Mouse (Mus musculus) telencephalon, adult 2 months (tissue): ENCODE measurements at regions not wholly inside any gene's neighbourhood (a gene's known extent, or its start where the extent isn't known, plus 50 kb on each side); places are given as distances from the start of the nearest gene placed in this dataset.
A peak's percentile ranks its signal among the peaks of the same experiment; 100 is the strongest.
"Not testable (repeated sequence)": the region's sequence is repeated elsewhere in the genome, so short reads cannot be mapped to it uniquely, and the experiment has no call there.

Experiments
- DNase-seq: peaks from one replicate; pipeline ENCODE4 v3.0.0-alpha.2; 2011; ENCODE audit warnings: low read depth, low spot score

GRCm38 (mm10) chr8:112427721-112428389 lies 142.0 kb upstream of the Cntnap4 start:
- no peak for DNase-seq

GRCm38 (mm10) chr8:112411968-112412367 lies 157.9 kb upstream of the Cntnap4 start:
- no peak for DNase-seq

GRCm38 (mm10) chr8:112411213-112411612 lies 158.6 kb upstream of the Cntnap4 start:
- no peak for DNase-seq

GRCm38 (mm10) chr8:112408211-112408735 lies 161.6 kb upstream of the Cntnap4 start:
- no peak for DNase-seq

- DNase-seq: no peak
Measured at GRCm38 (mm10) chr8:112404087-112404486, 165.8 kb upstream of the Cntnap4 start.

- DNase-seq: no peak
Measured at GRCm38 (mm10) chr8:112397438-112397837, 172.4 kb upstream of the Cntnap4 start.

- no peak for DNase-seq
Measured at GRCm38 (mm10) chr8:112390108-112390507, 179.7 kb upstream of the Cntnap4 start.

GRCm38 (mm10) chr8:112348323-112348722 lies 221.5 kb upstream of the Cntnap4 start:
- DNase-seq: peak; percentile 19

GRCm38 (mm10) chr8:112333171-112333570 lies 236.7 kb upstream of the Cntnap4 start:
- DNase-seq: peak; percentile 6

- DNase-seq: no peak
Measured at GRCm38 (mm10) chr8:112332021-112332420, 237.8 kb upstream of the Cntnap4 start.

- DNase-seq: no peak
Measured at GRCm38 (mm10) chr8:112309816-112310215, 260.0 kb upstream of the Cntnap4 start.

- no peak for DNase-seq
Measured at GRCm38 (mm10) chr8:112308354-112308753, 261.5 kb upstream of the Cntnap4 start.

- no peak for DNase-seq
Measured at GRCm38 (mm10) chr8:112297021-112297420, 272.8 kb upstream of the Cntnap4 start.

GRCm38 (mm10) chr8:112283316-112283715 lies 268.5 kb upstream of the Gm6793 start:
- no peak for DNase-seq

- DNase-seq: no peak
Measured at GRCm38 (mm10) chr8:112269598-112269997, 254.8 kb upstream of the Gm6793 start.

GRCm38 (mm10) chr8:112269214-112269566 lies 254.4 kb upstream of the Gm6793 start:
- DNase-seq: no peak

GRCm38 (mm10) chr8:112268544-112269213 lies 253.8 kb upstream of the Gm6793 start:
- peak; percentile 58 for DNase-seq

- DNase-seq: no peak
Measured at GRCm38 (mm10) chr8:112257922-112258475, 243.2 kb upstream of the Gm6793 start.

- no peak for DNase-seq
Measured at GRCm38 (mm10) chr8:112257311-112257894, 242.6 kb upstream of the Gm6793 start.

- DNase-seq: not testable (repeated sequence)
Measured at GRCm38 (mm10) chr8:112246629-112247028, 231.8 kb upstream of the Gm6793 start.

- DNase-seq: peak; percentile 51
Measured at GRCm38 (mm10) chr8:112238681-112239080, 223.8 kb upstream of the Gm6793 start.

GRCm38 (mm10) chr8:112236751-112237150 lies 221.9 kb upstream of the Gm6793 start:
- DNase-seq: not testable (repeated sequence)
